Mouse (Mus musculus) intestine, embryonic 16.5 days (tissue): Measurements from ENCODE around the gene Dmrt3. TPM values are rescaled to one million over a fixed set of nuclear protein-coding genes. Genes with fewer than 3 reads are reported as not detected.

ENCODE experiments used
- ATAC-seq: fragments of 200-750 bp; cut with Nextera tagmentation; 2 replicates; pipeline ENCODE4 v1.8.0; 2017; ENCODE audit warnings: moderate TSS enrichment, moderate library complexity
- H3K27ac ChIP-seq: fragments of 300-500 bp; sonication (generic); 2 replicates; pipeline ENCODE4 v1.5.1; 2014; ENCODE audit warnings: mild to moderate bottlenecking, low read length
- H3K27me3 ChIP-seq: fragments of 300-500 bp; sonication (generic); replicated peaks from 2 replicates; pipeline ENCODE4 v1.6.1; 2014; ENCODE audit warnings: low read length, control low read depth, mixed read lengths; ENCODE audit not compliant: control insufficient read depth, insufficient read depth
- H3K36me3 ChIP-seq: fragments of 300-500 bp; sonication (generic); 2 replicates; pipeline ENCODE4 v1.6.1; 2014; ENCODE audit warnings: low read length, control low read depth; ENCODE audit not compliant: control insufficient read depth, insufficient read depth
- H3K4me1 ChIP-seq: fragments of 300-500 bp; sonication (generic); 2 replicates; pipeline ENCODE4 v1.6.1; 2014; ENCODE audit warnings: low read length, control low read depth, mixed read lengths; ENCODE audit not compliant: control insufficient read depth, insufficient read depth
- H3K4me2 ChIP-seq: fragments of 300-500 bp; sonication (generic); 2 replicates; pipeline ENCODE4 v1.6.1; 2014; ENCODE audit warnings: low read depth, low read length, control low read depth
- H3K4me3 ChIP-seq: fragments of 300-500 bp; sonication (generic); 2 replicates; pipeline ENCODE4 v1.5.1; 2014; ENCODE audit warnings: mild to moderate bottlenecking, low read length
- H3K9ac ChIP-seq: fragments of 300-500 bp; sonication (generic); 2 replicates; pipeline ENCODE4 v1.6.1; 2014; ENCODE audit warnings: low read depth, low read length
- H3K9me3 ChIP-seq: fragments of 300-500 bp; sonication (generic); 2 replicates; pipeline ENCODE4 v1.6.1; 2016; ENCODE audit warnings: low read length, control low read depth; ENCODE audit not compliant: control insufficient read depth
- WGBS: fragments of 180-500 bp; shearing (Covaris S2); extraction: QIAGEN DNeasy Blood & Tissue Kit; methylation state at CpG from one replicate; pipeline ENCODE4 v1.1.7; 2014; 5-methylcytosine and 5-hydroxymethylcytosine counted together
- polyA plus RNA-seq: library from polyadenylated mRNA; unstranded; fragments of >200 nt; fragmentation: Nextera tagmentation; extraction: Ambion mirVana; gene quantifications from 2 replicates; pipeline ENCODE4 v1.2.1, GENCODE M21; 2015

Gene Dmrt3
- polyA plus RNA-seq, 1 experiment from 2014 or later: 0.15 TPM

DNA sequence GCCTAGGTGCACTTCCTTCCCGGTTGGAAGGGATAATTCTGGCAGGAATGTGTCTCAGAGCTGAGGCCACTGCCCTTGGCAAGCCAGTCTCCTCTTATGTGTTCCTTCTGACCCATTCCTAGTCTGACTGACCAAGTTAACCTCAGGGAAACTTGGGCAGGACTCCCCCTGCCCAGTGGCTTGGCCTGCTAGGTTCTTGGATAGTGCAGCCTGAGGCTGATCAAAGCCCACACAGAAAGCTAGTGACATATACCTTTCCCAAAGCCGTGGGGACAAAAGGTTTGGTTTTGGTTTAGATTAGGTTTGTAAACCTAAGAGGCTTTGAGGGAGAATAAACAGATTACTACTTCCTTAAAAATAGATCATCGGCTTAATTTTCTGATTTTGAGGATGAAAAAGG lies 37.0 kb downstream of the Dmrt3 start:
- Histone ChIP-seq H3K27me3 (no peaks in the 10 kb centered on the region), H3K36me3 (no peaks in the 10 kb centered on the region), H3K9me3 (no peaks in the 10 kb centered on the region), H3K4me1 (no peaks in the 10 kb centered on the region), H3K9ac (no peak overlapping the region), H3K4me2 (no peak overlapping the region), H3K4me3 (no peak overlapping the region), H3K27ac (no peak overlapping the region)
- ATAC-seq: no peak
- WGBS: 62% methylated on average over 3 of the region's 3 CpGs

GRCm38 (mm10) chr19:25648701-25649100 lies 38.6 kb downstream of the Dmrt3 start:
- no peak for ATAC-seq
- H3K9ac ChIP-seq: no peak overlapping the region

DNA sequence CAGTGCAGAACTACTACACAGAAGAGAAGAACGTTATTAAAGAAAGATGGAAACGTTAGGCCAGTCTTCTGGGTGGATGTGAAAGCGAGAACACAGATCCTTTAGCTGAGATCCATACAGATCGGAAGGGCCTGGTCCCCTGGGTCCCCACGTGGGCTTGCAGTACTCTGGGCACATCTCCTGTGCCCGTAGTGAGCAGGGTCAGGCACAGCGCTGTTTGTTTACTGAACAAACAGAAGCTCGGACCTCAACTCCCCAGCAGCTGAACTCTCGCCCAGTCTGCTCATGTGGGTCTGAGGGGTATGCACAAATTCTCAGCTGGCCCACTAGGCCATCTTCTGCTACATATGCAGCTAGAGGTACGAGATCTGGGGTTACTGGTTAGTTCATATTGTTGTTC lies 40.4 kb downstream of the Dmrt3 start:
- WGBS: 66% methylated on average over 10 of the region's 10 CpGs

More at GRCm38 (mm10) chr19:25648701-25649100, 38.6 kb downstream of the Dmrt3 start:
- Histone ChIP-seq H3K27ac (no peak overlapping the region), H3K27me3 (no peaks in the 10 kb centered on the region), H3K36me3 (no peaks in the 10 kb centered on the region), H3K4me1 (no peaks in the 10 kb centered on the region), H3K9me3 (no peaks in the 10 kb centered on the region), H3K4me2 (no peak overlapping the region), H3K4me3 (no peak overlapping the region)
- 57% methylated on average over 4 of the region's 4 CpGs for WGBS

GRCm38 (mm10) chr19:25652560-25652959 lies 42.5 kb downstream of the Dmrt3 start:
- 71% methylated on average over 5 of the region's 5 CpGs for WGBS
- H3K27ac ChIP-seq: no peak overlapping the region
- H3K4me3 ChIP-seq: no peak overlapping the region
- H3K4me1 ChIP-seq: no peaks in the 10 kb centered on the region
- no peak overlapping the region for H3K4me2 ChIP-seq
- H3K9me3 ChIP-seq: no peaks in the 10 kb centered on the region
- no peak for ATAC-seq
- no peak overlapping the region for H3K9ac ChIP-seq
- no peaks in the 10 kb centered on the region for H3K36me3 ChIP-seq
- H3K27me3 ChIP-seq: no peaks in the 10 kb centered on the region

More for the DNA sequence above, 40.4 kb downstream of the Dmrt3 start:
- H3K9me3 ChIP-seq: no peaks in the 10 kb centered on the region
- H3K4me3 ChIP-seq: no peak overlapping the region
- H3K4me1 ChIP-seq: no peaks in the 10 kb centered on the region
- H3K9ac ChIP-seq: no peak overlapping the region
- no peak overlapping the region for H3K27ac ChIP-seq
- no peak overlapping the region for H3K4me2 ChIP-seq
- H3K36me3 ChIP-seq: no peaks in the 10 kb centered on the region
- no peak for ATAC-seq
- no peaks in the 10 kb centered on the region for H3K27me3 ChIP-seq

- Histone ChIP-seq H3K9ac (no peak overlapping the region), H3K27me3 (no peaks in the 10 kb centered on the region), H3K9me3 (no peaks in the 10 kb centered on the region), H3K27ac (no peak overlapping the region), H3K4me2 (no peak overlapping the region), H3K4me1 (no peaks in the 10 kb centered on the region), H3K36me3 (no peaks in the 10 kb centered on the region), H3K4me3 (no peak overlapping the region)
- ATAC-seq: no peak
- WGBS: 52% methylated on average over 12 of the region's 12 CpGs
Observed at GRCm38 (mm10) chr19:25654034-25654749, 44.1 kb downstream of the Dmrt3 start.

DNA sequence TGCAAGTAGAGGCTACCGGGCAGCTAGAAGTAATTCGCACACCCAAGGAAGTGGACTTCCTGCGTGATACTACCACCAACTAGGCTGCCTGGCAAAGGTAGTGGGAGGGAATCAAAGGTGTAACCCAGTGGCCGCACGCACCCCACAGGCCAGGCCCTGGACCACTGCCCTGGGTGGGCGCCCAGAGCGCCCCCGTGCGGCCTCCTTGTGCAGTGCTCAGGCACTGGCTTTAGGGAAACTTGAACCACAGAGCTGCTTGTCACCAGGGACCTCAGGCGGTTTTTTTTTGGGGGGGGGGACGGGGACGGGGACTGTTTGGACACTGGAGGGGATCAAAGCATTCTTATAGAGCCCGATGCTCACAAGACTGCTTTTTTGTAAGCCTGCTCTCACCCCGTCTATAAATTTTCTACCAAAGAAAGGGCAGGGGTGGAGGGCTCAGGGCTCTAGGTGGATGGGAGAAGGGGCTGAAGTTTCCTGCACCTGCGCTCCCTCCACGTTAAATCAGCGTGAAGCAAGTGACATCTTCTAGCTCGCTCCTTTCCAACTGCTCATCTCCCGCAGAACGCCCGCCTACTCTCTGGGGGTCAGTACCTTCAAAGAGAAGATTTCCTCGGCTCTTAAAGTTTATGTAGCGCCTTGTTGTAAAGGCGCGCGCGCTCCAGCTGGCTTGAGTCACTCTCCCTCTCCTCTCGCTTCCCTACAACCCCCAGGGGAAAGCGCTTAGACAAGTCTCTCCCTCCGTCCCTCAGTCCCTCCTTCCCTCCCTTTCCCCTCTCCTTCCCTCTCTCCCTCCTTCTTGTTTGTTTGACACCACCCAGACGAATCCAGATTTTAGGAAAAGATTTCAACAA lies 55.6 kb downstream of the Dmrt3 start:
- no peak overlapping the region for H3K4me2 ChIP-seq
- H3K9ac ChIP-seq: no peak overlapping the region

DNA sequence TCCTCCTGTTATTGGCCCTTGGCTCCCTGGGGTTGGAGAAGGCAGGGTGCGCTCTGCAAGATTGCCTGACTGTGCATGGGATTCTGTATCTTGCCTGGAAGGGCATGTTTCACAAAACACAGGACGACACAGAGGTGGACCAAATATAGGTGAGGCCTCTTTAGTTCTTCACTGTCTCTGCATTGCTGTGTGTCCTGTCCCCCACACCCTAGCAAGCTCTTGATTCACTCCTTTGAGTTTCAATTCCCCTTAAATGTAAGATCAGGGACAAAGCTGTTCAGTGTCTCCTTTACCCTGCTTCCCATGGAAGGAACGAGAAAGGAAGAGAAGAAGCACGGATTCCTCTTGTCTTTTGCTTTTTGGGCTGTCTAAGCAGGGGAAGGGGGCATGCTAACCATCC lies 57.7 kb downstream of the Dmrt3 start:
- WGBS: 18% methylated on average over 4 of the region's 4 CpGs
- H3K27me3 ChIP-seq: peaks cover 86% of the 10 kb centered on the region

More for the DNA sequence above, 55.6 kb downstream of the Dmrt3 start:
- H3K36me3 ChIP-seq: no peaks in the 10 kb centered on the region
- peaks cover 69% of the 10 kb centered on the region for H3K27me3 ChIP-seq
- no peak for ATAC-seq
- H3K27ac ChIP-seq: no peak overlapping the region
- no peak overlapping the region for H3K4me3 ChIP-seq
- no peaks in the 10 kb centered on the region for H3K9me3 ChIP-seq
- WGBS: 2% methylated on average over 31 of the region's 31 CpGs
- 0 out of 2 replicates have a peak, but pooled peaks cover 2% of the 10 kb centered on the region for H3K4me1 ChIP-seq

DNA sequence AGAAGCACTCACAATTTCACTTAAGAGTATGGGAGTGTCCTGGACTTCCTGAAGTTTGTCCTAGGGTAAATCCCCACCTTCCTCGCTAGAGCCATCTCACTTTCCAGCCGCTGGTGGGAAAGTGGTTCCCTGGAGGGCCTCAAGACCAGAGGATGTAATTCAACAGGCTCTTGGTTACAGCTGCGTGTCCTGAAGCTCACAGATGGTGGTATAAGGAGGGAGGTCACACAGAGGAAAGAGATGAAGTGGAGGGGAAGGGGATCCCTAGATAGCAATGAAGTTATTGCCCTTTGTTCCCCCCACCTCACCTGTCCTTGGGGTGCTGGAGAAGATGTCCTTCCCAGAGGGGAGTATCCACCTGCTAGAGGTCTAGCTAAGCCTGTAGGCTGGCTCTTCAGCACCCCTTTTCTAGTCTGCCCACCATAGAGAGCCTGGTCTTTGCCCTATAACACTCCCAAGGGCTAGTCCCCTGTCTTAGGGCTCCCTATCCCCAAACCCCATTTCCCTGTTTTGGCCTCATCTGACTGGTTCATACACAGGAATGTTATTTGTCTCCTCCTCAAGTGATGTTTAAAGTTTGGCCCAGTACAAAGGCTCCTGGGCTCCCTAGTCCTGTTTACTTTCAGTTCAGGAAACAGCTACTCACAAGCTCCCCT lies 59.6 kb downstream of the Dmrt3 start:
- no peaks in the 10 kb centered on the region for H3K36me3 ChIP-seq
- ATAC-seq: no peak
- no peak overlapping the region for H3K4me2 ChIP-seq
- H3K27ac ChIP-seq: no peak overlapping the region
- H3K4me1 ChIP-seq: peaks cover 10% of the 10 kb centered on the region; the same call in 1 of the 2 replicates
- H3K9ac ChIP-seq: no peak overlapping the region
- no peak overlapping the region for H3K4me3 ChIP-seq
- H3K27me3 ChIP-seq: peaks cover 95% of the 10 kb centered on the region
- no peaks in the 10 kb centered on the region for H3K9me3 ChIP-seq
- 2% methylated on average over 3 of the region's 3 CpGs for WGBS

More for the DNA sequence above, 57.7 kb downstream of the Dmrt3 start:
- Histone ChIP-seq H3K4me2 (no peak overlapping the region), H3K9ac (no peak overlapping the region), H3K4me3 (no peak overlapping the region), H3K9me3 (no peaks in the 10 kb centered on the region), H3K36me3 (no peaks in the 10 kb centered on the region), H3K4me1 (peaks cover 6% of the 10 kb centered on the region; the same call in 1 of the 2 replicates), H3K27ac (no peak overlapping the region)
- ATAC-seq: no peak
